Mouse (Mus musculus) G1E (cell line): ENCODE data around the gene Atf6b. TPM values are rescaled to one million over a fixed set of nuclear protein-coding genes. Genes with fewer than 3 reads are reported as not detected.

Experiments used
- ATAC-seq: 2 replicates; pipeline ENCODE4 v1.8.0; 2016; ENCODE audit warnings: mild to moderate bottlenecking; ENCODE audit not compliant: insufficient number of reproducible peaks, poor library complexity, low FRiP score, severe bottlenecking; ENCODE audit errors: extremely low read depth
- DNase-seq: peaks from one replicate; pipeline ENCODE4 v3.0.0; 2012; ENCODE audit warnings: low spot score
- H3K27me3 ChIP-seq: 2 replicates; pipeline ENCODE4 v1.6.1; 2012; ENCODE audit warnings: mild to moderate bottlenecking, low read length, inconsistent platforms; ENCODE audit not compliant: insufficient read depth
- H3K36me3 ChIP-seq: replicated peaks from 2 replicates; pipeline ENCODE3; 2012; ENCODE audit warnings: mild to moderate bottlenecking, inconsistent platforms
- H3K4me1 ChIP-seq: 2 replicates; pipeline ENCODE4 v1.6.1; 2012; ENCODE audit warnings: low read depth, low read length, inconsistent platforms, mixed read lengths; ENCODE audit not compliant: insufficient read depth
- H3K4me3 ChIP-seq: 2 replicates; pipeline ENCODE4 v1.5.1; 2012; ENCODE audit warnings: low read depth, mild to moderate bottlenecking, inconsistent platforms, low read length, moderate library complexity, mixed read lengths
- H3K9me3 ChIP-seq: replicated peaks from 2 replicates; pipeline ENCODE4 v1.6.1; 2012; ENCODE audit warnings: inconsistent platforms
- CTCF ChIP-seq: IDR thresholded peaks from 2 replicates; pipeline ENCODE4 v1.5.1; 2012; ENCODE audit warnings: low read depth, low read length, inconsistent platforms, mixed read lengths
- GATA1 ChIP-seq: IDR thresholded peaks from 2 replicates; pipeline ENCODE4 v1.6.1; 2012; ENCODE audit warnings: borderline replicate concordance, low read length, inconsistent platforms, mixed read lengths
- GATA2 ChIP-seq: IDR thresholded peaks from 2 replicates; pipeline ENCODE4 v1.6.1; 2012; ENCODE audit warnings: low read depth, low read length, inconsistent platforms, borderline replicate concordance
- POLR2AphosphoS5 ChIP-seq: IDR thresholded peaks from 2 replicates; pipeline ENCODE4 v1.6.1; 2012; ENCODE audit warnings: low read depth, low read length, inconsistent platforms; ENCODE audit not compliant: insufficient replicate concordance
- TAL1 ChIP-seq: conservative IDR thresholded peaks from 2 replicates; pipeline ENCODE4 v1.6.1; 2012; ENCODE audit warnings: low read depth, low read length, inconsistent platforms, mixed read lengths
- polyA plus RNA-seq: library from polyadenylated mRNA; stranded (reverse); fragments of >175 nt; gene quantifications from 2 replicates; pipeline ENCODE4 v1.2.3, GENCODE M21; 2012
- total RNA-seq, 2 experiments: library from RNA; stranded (forward) in 1 of 2; stranded (reverse) in 1 of 2; fragments of 200-1000 nt in 1 of 2; fragments of >200 nt in 1 of 2; fragmentation: Nextera tagmentation in 1 of 2; gene quantifications; 2 replicates each; pipeline ENCODE4 v1.2.3; 2014 to 2017

Gene Atf6b
- total and polyA plus RNA-seq, 3 experiments: 9.2 to 89.0 (median 20.5) TPM

- peaks cover 5% of the 10 kb centered on the region; the same call in 1 of the 2 replicates for H3K9me3 ChIP-seq
- H3K36me3 ChIP-seq: no peaks in the 10 kb centered on the region
- no peak for DNase-seq
- TF ChIP-seq TAL1 (no peak), CTCF (no peak), GATA1 (no peak), GATA2 (no peak), POLR2AphosphoS5 (no peak)
- H3K27me3 ChIP-seq: peaks cover 20% of the 10 kb centered on the region; the same call in 1 of the 2 replicates
- H3K4me1 ChIP-seq: peaks cover 4% of the 10 kb centered on the region; the same call in 1 of the 2 replicates
- no peak overlapping the region for H3K4me3 ChIP-seq
- ATAC-seq: no peak
Measured at GRCm38 (mm10) chr17:34676671-34677070, 29.7 kb downstream of the Atf6b start.

GRCm38 (mm10) chr17:34680191-34680590 lies 33.2 kb downstream of the Atf6b start:
- Histone ChIP-seq H3K4me3 (no peak overlapping the region), H3K36me3 (no peaks in the 10 kb centered on the region), H3K4me1 (0 out of 2 replicates have a peak, but pooled peaks cover 4% of the 10 kb centered on the region), H3K9me3 (no peaks in the 10 kb centered on the region), H3K27me3 (peaks cover 15% of the 10 kb centered on the region; the same call in 1 of the 2 replicates)
- no peak for TF ChIP-seq CTCF
- no peak for TF ChIP-seq GATA1
- no peak for TF ChIP-seq GATA2
- no peak for TF ChIP-seq POLR2AphosphoS5
- TF ChIP-seq TAL1: no peak
- DNase-seq (no peak), ATAC-seq (no peak)

GRCm38 (mm10) chr17:34680621-34681020 lies 33.7 kb downstream of the Atf6b start:
- Histone ChIP-seq H3K4me1 (0 out of 2 replicates have a peak, but pooled peaks cover 4% of the 10 kb centered on the region), H3K27me3 (peaks cover 15% of the 10 kb centered on the region; the same call in 1 of the 2 replicates), H3K4me3 (no peak overlapping the region), H3K36me3 (no peaks in the 10 kb centered on the region), H3K9me3 (no peaks in the 10 kb centered on the region)
- TF ChIP-seq TAL1 (no peak), POLR2AphosphoS5 (no peak), GATA1 (no peak), CTCF (no peak), GATA2 (no peak)
- DNase-seq: no peak
- ATAC-seq: no peak

- H3K27me3 ChIP-seq: peaks cover 19% of the 10 kb centered on the region; the same call in 1 of the 2 replicates
- ATAC-seq: no peak
- no peak for DNase-seq
- H3K4me3 ChIP-seq: no peak overlapping the region
- H3K36me3 ChIP-seq: no peaks in the 10 kb centered on the region
- H3K4me1 ChIP-seq: 0 out of 2 replicates have a peak, but pooled peaks cover 4% of the 10 kb centered on the region
- TF ChIP-seq GATA2 (no peak), POLR2AphosphoS5 (no peak), CTCF (no peak), GATA1 (no peak), TAL1 (no peak)
- H3K9me3 ChIP-seq: no peaks in the 10 kb centered on the region
Measured at GRCm38 (mm10) chr17:34681132-34681571, 34.2 kb downstream of the Atf6b start.

GRCm38 (mm10) chr17:34681881-34682536 lies 35.1 kb downstream of the Atf6b start:
- H3K4me3 ChIP-seq: no peak overlapping the region
- no peak for DNase-seq
- H3K36me3 ChIP-seq: no peaks in the 10 kb centered on the region
- ATAC-seq: no peak
- 0 out of 2 replicates have a peak, but pooled peaks cover 4% of the 10 kb centered on the region for H3K4me1 ChIP-seq
- no peaks in the 10 kb centered on the region for H3K9me3 ChIP-seq
- H3K27me3 ChIP-seq: peaks cover 18% of the 10 kb centered on the region; the same call in 1 of the 2 replicates
- TF ChIP-seq POLR2AphosphoS5: no peak
- TF ChIP-seq GATA1: no peak
- TF ChIP-seq CTCF: no peak

- H3K36me3 ChIP-seq: no peaks in the 10 kb centered on the region
- 0 out of 2 replicates have a peak, but pooled peaks cover 4% of the 10 kb centered on the region for H3K4me1 ChIP-seq
- TF ChIP-seq TAL1: no peak
- TF ChIP-seq GATA2: no peak
- no peak for TF ChIP-seq POLR2AphosphoS5
- no peak for TF ChIP-seq GATA1
- no peak for TF ChIP-seq CTCF
- no peaks in the 10 kb centered on the region for H3K9me3 ChIP-seq
- DNase-seq: no peak
- no peak overlapping the region for H3K4me3 ChIP-seq
- H3K27me3 ChIP-seq: peaks cover 16% of the 10 kb centered on the region; the same call in 1 of the 2 replicates
- no peak for ATAC-seq
Measured at GRCm38 (mm10) chr17:34683179-34683578, 36.2 kb downstream of the Atf6b start.

- no peaks in the 10 kb centered on the region for H3K36me3 ChIP-seq
- no peak for ATAC-seq
- DNase-seq: no peak
- peaks cover 12% of the 10 kb centered on the region; the same call in 1 of the 2 replicates for H3K27me3 ChIP-seq
- no peak for TF ChIP-seq CTCF
- no peak for TF ChIP-seq TAL1
- TF ChIP-seq POLR2AphosphoS5: no peak
- TF ChIP-seq GATA1: no peak
- TF ChIP-seq GATA2: no peak
- H3K4me1 ChIP-seq: 0 out of 2 replicates have a peak, but pooled peaks cover 4% of the 10 kb centered on the region
- no peaks in the 10 kb centered on the region for H3K9me3 ChIP-seq
- H3K4me3 ChIP-seq: no peak overlapping the region
Measured at GRCm38 (mm10) chr17:34683686-34684220, 36.8 kb downstream of the Atf6b start.
